Mouse (Mus musculus) stomach, embryonic 15.5 days (tissue): ENCODE measurements around the gene Zcchc17. TPM values are rescaled to one million over a fixed set of nuclear protein-coding genes. Genes with fewer than 3 reads are reported as not detected.

ENCODE experiments used
- ATAC-seq: fragments of 200-750 bp; cut with Nextera tagmentation; 2 replicates; pipeline ENCODE4 v1.8.0; 2017; ENCODE audit warnings: low read depth, moderate number of reproducible peaks, moderate TSS enrichment; ENCODE audit not compliant: insufficient read depth, low FRiP score
- H3K27ac ChIP-seq: fragments of 300-500 bp; sonication (generic); 2 replicates; pipeline ENCODE4 v1.5.1; 2015; ENCODE audit warnings: mild to moderate bottlenecking, inconsistent platforms
- H3K27me3 ChIP-seq: fragments of 300-500 bp; sonication (generic); replicated peaks from 2 replicates; pipeline ENCODE4 v1.6.1; 2015; ENCODE audit warnings: inconsistent platforms
- H3K36me3 ChIP-seq: fragments of 300-500 bp; sonication (generic); 2 replicates; pipeline ENCODE4 v1.6.1; 2015; ENCODE audit warnings: inconsistent platforms
- H3K4me1 ChIP-seq: fragments of 300-500 bp; sonication (generic); 2 replicates; pipeline ENCODE4 v1.6.1; 2015; ENCODE audit warnings: inconsistent platforms
- H3K4me2 ChIP-seq: fragments of 300-500 bp; sonication (generic); 2 replicates; pipeline ENCODE4 v1.6.1; 2015; ENCODE audit warnings: mild to moderate bottlenecking, inconsistent platforms
- H3K4me3 ChIP-seq: fragments of 300-500 bp; sonication (generic); replicated peaks from 2 replicates; pipeline ENCODE4 v1.5.1; 2015; ENCODE audit warnings: inconsistent platforms
- H3K9ac ChIP-seq: fragments of 300-500 bp; sonication (generic); 2 replicates; pipeline ENCODE4 v1.6.1; 2015; ENCODE audit warnings: inconsistent platforms
- H3K9me3 ChIP-seq: fragments of 300-500 bp; sonication (generic); 2 replicates; pipeline ENCODE4 v1.6.1; 2016; ENCODE audit warnings: inconsistent platforms
- WGBS: fragments of 180-500 bp; shearing (Covaris S2); methylation state at CpG from one replicate; pipeline ENCODE4 v1.1.7; 2015; 5-methylcytosine and 5-hydroxymethylcytosine counted together
- polyA plus RNA-seq: library from polyadenylated mRNA; unstranded; fragments of >200 nt; fragmentation: Nextera tagmentation; extraction: Ambion mirVana; gene quantifications from 2 replicates; pipeline ENCODE4 v1.2.1, GENCODE M21; 2015

Gene Zcchc17
- polyA plus RNA-seq, 1 experiment from 2014 or later, result 64.9 TPM

DNA sequence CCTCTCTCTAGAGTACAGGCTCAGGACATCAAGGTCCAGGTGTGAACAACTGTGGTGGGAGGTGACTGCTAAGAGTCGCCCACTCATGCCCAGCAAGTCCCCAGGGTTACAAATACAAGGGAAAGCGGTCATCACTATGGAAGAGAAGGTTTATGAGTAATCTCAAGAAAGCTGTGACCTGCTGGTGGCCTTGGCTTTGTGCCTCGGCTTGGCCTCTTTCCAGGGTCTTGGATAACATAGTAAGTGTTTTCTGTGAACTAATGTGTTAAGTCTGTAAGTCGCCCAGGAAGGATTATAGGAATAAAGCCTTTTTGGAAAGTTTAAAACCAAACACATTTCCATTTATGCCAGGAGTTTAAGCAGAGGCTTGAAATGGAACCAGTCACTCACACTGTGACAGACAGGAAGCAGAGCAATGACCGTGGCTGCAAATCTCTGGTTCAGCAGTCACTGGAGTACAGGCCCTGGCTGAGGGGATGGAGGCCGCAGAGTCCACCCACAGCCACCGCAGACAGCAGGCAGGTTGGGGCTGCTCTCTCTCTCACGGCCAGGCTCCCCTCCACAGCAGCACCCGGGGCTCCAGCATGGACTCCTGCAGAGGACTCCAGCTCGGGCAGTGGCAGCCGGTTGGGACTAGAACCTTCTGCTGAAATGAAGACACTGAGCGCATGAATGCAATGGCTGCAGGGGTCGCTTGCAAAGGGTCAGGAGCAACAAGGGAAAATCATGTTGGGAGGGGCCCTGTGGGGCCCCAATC lies 43.8 kb downstream of the Zcchc17 start:
- WGBS, result 68% methylated on average over 13 of the region's 13 CpGs
- no peak overlapping the region for H3K27ac ChIP-seq
- no peak for ATAC-seq

DNA sequence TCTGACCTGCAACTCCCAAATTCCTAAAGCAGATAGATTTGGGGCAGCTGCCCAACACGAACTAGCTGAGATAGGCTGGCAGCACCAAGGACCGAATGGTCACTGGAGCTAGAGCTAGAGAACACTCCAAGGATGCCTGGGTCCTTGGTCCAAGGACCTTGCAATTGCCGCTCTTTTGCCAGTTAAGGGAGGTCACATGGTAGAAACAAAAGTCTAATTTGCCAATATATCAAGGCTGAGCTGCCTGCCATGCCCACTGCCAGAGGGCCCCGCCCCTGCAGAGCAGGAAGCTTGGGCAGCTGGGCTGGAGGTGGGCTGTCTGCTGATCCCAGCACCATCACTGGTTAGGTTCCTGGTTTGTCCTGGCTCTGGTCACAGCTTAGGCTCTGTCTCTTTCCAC lies 46.2 kb downstream of the Zcchc17 start:
- no peak overlapping the region for H3K9ac ChIP-seq
- no peaks in the 10 kb centered on the region for H3K9me3 ChIP-seq
- H3K4me1 ChIP-seq, result peaks cover 11% of the 10 kb centered on the region
- H3K27me3 ChIP-seq, result peaks cover 10% of the 10 kb centered on the region
- H3K4me3 ChIP-seq, result no peak overlapping the region
- no peak overlapping the region for H3K4me2 ChIP-seq
- peaks cover 9% of the 10 kb centered on the region; the same call in 1 of the 2 replicates for H3K36me3 ChIP-seq
- no peak for ATAC-seq
- no peak overlapping the region for H3K27ac ChIP-seq
- 85% methylated on average over 4 of the region's 4 CpGs for WGBS

More for the DNA sequence above, 43.8 kb downstream of the Zcchc17 start:
- H3K36me3 ChIP-seq, result peaks cover 14% of the 10 kb centered on the region; the same call in 1 of the 2 replicates
- no peaks in the 10 kb centered on the region for H3K27me3 ChIP-seq
- no peak overlapping the region for H3K4me3 ChIP-seq
- H3K9ac ChIP-seq, result no peak overlapping the region
- H3K4me1 ChIP-seq, result peaks cover 3% of the 10 kb centered on the region
- H3K9me3 ChIP-seq, result no peaks in the 10 kb centered on the region
- H3K4me2 ChIP-seq, result no peak overlapping the region

DNA sequence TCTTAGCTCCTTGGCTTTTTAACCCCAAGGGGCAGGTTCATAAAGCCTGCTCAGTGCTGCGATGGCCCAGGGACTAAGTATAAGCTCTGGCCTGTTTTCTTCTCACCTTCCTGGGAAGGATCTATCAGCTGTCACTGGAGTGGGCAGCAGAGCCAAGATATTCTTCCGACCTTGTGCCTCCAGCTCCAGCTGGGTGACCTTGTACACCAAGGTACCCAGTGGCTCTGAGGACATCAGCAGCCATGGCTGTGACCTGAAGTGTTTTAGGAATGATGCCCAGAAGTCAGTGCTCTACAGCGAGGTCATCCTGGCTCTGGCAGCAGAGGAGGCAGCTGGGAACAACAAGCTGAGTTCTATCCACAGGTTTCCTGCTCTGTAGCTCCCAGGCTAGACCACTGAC lies 47.2 kb downstream of the Zcchc17 start:
- Histone ChIP-seq H3K27me3 (peaks cover 19% of the 10 kb centered on the region), H3K36me3 (peaks cover 9% of the 10 kb centered on the region; the same call in 1 of the 2 replicates), H3K4me3 (no peak overlapping the region), H3K4me1 (peaks cover 16% of the 10 kb centered on the region), H3K9me3 (no peaks in the 10 kb centered on the region), H3K4me2 (no peak overlapping the region), H3K9ac (no peak overlapping the region), H3K27ac (no peak overlapping the region)
- 87% methylated on average over 3 of the region's 3 CpGs for WGBS
- ATAC-seq, result no peak

DNA sequence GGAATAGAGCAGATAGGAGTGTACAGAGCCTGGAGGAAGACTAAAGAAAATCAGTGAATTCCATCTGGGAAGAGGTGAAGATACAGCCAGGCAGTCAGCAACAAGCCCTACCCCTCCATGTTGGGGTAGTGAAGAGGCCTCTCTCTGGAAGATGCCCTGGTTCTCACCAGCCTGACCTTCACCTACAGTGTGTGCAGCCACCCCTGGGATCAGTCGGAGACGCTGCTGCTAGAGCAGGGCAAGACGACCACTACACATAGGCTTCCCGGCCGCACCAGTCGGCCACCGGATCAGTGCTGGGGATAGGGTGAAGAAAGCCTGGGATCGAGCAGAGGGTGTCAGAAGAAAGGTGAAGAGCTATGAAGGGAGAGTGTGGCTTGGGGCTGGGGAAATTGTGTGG lies 50.5 kb downstream of the Zcchc17 start:
- no peak for ATAC-seq
- peak overlapping the region; percentile 49; the same call in 1 of the 2 replicates for H3K4me3 ChIP-seq
- WGBS, result 47% methylated on average over 8 of the region's 8 CpGs
- H3K9ac ChIP-seq, result no peak overlapping the region
- H3K4me2 ChIP-seq, result peak overlapping the region; percentile 98
- H3K27ac ChIP-seq, result no peak overlapping the region
- H3K4me1 ChIP-seq, result peaks cover 13% of the 10 kb centered on the region
- peaks cover 5% of the 10 kb centered on the region; the same call in 1 of the 2 replicates for H3K36me3 ChIP-seq
- no peaks in the 10 kb centered on the region for H3K9me3 ChIP-seq
- H3K27me3 ChIP-seq, result peaks cover 28% of the 10 kb centered on the region

DNA sequence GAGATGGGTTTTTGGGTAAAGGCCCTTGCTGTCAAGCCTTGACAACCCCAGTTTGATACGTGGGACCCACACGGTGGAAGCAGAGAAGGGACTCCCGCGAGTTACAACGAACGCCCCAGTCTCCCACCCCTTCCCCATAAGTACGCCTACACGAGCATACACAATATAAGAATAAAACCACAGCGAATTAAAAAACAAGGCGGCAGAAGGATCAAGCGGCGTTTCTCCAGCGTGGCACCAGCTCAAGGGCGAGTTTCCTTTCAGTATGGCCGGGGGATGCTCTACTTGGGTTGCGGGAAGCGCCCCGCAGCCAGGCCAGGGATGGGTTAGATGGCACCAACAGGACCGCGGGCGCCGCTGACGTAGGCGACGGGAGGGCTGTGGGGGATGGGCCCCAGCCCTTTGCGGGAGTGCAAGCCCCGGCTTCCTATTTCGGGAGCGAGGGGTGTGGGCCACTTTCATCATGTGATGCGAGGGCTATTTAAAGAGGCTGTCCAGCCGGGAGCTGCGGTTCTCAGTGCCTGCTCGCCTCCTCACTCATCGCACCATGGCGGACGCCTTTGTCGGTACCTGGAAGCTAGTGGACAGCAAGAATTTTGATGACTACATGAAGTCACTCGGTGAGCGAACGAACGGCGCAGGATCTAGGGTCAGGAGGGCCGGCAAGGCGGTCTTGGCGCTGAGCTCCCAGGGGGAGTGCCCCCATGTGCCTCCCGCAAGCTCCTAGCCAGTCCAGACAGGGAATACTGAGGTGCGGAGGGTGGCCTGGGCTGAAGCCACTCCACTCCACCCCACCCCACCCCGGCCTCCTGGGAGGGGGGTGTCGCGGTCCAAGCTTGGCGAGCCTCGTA lies 51.3 kb downstream of the Zcchc17 start, which contains the start of the genes Fabp3 and Gm10570:
Gene Fabp3, plus strand, starts transcription at position 365 of the 851 bp plus-strand sequence.
Gene Gm10570, minus strand, starts transcription at position 444 of the 851 bp plus-strand sequence.
- peak within 1 kb of the TSS; percentile 49 for H3K4me3 ChIP-seq
- no peaks in the 10 kb centered on the region for H3K36me3 ChIP-seq
- WGBS, result under 1% methylated on average over 52 of the region's 52 CpGs
- H3K27me3 ChIP-seq, result peaks cover 28% of the 10 kb centered on the region
- H3K4me2 ChIP-seq, result peak within 1 kb of the TSS; percentile 98
- no peak within 1 kb of the TSS for H3K27ac ChIP-seq
- H3K4me1 ChIP-seq, result peaks cover 13% of the 10 kb centered on the region
- ATAC-seq, result peak; percentile 10; the same call in 1 of the 2 replicates
- no peaks in the 10 kb centered on the region for H3K9me3 ChIP-seq
- 0 out of 2 replicates have a peak within 1 kb of the TSS, but pooled peaks have one; percentile 9 for H3K9ac ChIP-seq

DNA sequence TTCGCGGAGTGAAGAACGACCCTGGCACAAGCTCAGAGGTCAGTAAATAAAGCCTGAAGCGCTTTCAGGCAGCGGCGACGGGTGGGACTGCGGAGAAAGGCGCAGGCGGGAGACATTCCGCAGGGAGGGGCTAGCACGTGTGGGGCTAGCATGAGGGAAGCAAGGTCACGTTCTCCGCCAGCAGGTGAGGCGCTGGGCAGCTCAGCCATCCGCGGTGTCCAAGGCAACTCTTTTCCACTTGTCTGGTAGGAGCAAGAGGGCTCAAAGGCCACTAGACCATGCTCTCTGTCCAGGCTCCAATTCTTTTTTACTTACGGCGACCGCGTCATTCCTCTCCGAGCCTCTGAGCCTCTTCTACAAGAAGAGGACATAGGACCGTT lies 51.9 kb downstream of the Zcchc17 start:
- Histone ChIP-seq H3K27ac (no peak overlapping the region), H3K4me1 (peaks cover 13% of the 10 kb centered on the region), H3K4me3 (peak overlapping the region; percentile 49), H3K9me3 (no peaks in the 10 kb centered on the region), H3K36me3 (no peaks in the 10 kb centered on the region), H3K27me3 (peaks cover 28% of the 10 kb centered on the region), H3K4me2 (peak overlapping the region; percentile 98), H3K9ac (no peak overlapping the region)
- ATAC-seq, result peak; percentile 62
- WGBS, result under 1% methylated on average over 23 of the region's 23 CpGs

DNA sequence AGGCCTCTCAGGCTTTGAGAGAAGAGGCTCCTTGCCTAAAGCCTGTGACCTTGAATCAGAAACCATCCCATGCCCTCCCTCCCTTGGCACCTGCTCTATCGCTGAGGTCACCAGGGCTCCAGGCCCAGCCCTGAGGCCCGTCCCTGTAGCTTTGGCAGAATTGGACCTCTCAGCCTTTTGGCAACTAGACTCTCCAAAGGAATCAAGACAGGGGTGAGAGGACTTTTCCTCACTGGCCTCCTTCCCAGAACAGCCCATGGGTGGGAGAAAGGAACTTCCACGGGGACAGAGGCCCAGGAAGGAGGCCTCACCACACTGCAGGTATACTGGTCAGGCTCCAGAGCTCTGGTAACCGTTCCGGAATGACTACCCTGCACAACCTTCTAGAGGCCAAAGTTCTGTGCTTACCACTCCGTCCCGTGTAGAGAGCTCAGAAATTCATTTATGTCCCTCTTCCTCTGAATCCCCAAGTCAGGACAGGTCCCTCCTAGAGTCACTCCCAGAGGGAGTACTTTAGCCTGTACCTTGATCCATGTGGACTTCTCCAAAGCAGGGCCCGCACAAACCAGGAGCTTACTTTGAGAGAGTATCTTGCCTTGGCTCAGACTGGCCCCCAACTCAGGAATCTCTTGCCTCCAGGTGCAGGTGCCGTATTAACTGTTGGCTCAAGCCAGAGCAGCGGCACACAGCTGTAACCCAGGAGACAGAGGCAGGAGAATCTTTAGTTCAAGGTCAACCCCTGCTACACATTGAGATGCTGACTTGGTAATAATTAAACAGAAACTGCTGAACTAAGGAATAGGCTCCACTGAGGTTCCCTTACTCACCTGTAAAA lies 52.7 kb downstream of the Zcchc17 start:
- Histone ChIP-seq H3K4me1 (peaks cover 13% of the 10 kb centered on the region), H3K4me3 (peak overlapping the region; percentile 49; the same call in 1 of the 2 replicates), H3K27me3 (peaks cover 28% of the 10 kb centered on the region), H3K9ac (no peak overlapping the region), H3K36me3 (no peaks in the 10 kb centered on the region), H3K27ac (no peak overlapping the region), H3K9me3 (no peaks in the 10 kb centered on the region), H3K4me2 (peak overlapping the region; percentile 98; the same call in 1 of the 2 replicates)
- WGBS, result 78% methylated on average over 10 of the region's 10 CpGs
- ATAC-seq, result no peak

DNA sequence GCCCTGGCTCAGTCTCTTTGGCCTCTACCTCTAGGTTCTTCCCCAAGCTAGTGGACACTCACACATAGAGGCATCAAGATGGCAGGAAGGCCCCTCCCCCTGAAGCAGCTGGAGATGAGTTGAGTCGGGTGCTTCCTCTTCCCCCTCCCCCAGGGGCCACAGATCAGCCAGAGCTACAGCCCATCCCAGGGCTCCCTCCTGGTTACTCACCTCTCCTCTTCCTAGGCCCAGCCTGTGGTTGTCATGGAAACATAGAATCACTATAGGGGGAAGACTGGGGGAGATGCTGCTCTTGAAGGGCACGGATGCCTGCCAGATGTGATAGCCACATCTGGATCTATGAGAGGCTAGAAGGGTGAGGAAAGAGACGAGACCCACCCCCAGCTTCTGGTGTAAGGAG lies 55.0 kb downstream of the Zcchc17 start:
- Histone ChIP-seq H3K9me3 (no peaks in the 10 kb centered on the region), H3K4me1 (peaks cover 13% of the 10 kb centered on the region), H3K36me3 (no peaks in the 10 kb centered on the region), H3K4me2 (no peak overlapping the region), H3K4me3 (no peak overlapping the region), H3K27me3 (peaks cover 28% of the 10 kb centered on the region), H3K9ac (no peak overlapping the region), H3K27ac (no peak overlapping the region)
- 36% methylated on average over 3 of the region's 3 CpGs for WGBS
- ATAC-seq, result no peak

DNA sequence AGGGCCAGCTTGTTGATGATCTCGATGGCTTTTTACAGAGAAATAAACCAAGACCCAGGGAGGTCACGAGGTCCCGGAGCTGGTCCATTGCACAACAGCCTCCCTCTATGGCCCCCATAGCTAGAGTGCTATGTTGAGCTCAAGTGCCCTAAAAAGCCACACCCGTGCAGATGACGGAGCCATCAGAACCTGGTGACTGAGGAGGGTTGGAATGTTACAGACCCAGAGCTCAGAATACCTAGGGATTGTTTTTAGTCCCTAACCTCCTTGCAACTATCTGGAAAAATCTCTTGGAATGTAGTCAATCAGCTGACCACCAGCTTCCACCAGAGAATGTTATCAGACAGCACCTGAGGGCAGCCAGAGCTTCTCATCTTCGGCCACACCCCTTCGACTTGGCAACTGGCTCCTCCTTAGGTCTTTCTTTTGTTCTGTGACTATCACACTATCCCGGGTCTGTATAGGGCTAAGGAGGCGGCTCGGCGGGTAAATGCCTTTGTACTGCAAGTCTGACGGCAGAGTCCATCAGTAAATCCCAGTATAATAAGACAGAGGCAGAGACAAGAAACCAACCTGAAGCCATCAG lies 57.4 kb downstream of the Zcchc17 start:
- peaks cover 8% of the 10 kb centered on the region; the same call in 1 of the 2 replicates for H3K27me3 ChIP-seq
- no peak; the same call in 1 of the 2 replicates for ATAC-seq

DNA sequence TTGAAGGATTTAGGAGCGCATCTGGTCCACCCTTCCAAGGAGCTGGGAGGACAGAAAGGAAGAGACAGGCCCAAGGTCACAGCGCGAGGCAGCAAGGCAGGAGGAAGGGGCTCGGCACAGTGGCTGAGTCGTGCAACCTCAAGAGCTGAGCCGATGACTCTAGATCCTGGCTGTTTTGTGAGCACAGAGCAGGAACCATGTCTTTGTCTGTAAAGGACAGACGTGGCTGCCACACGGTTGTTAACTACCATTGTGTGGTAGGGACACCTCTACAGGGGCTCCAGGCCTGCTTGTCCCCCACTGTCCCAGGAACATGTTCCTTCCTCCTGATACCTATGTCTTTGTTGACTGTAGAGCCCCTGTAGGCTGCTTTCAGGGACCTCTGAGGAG lies 60.1 kb downstream of the Zcchc17 start:
- 71% methylated on average over 8 of the region's 8 CpGs for WGBS
- no peaks in the 10 kb centered on the region for H3K27me3 ChIP-seq
- H3K27ac ChIP-seq, result no peak overlapping the region
- no peak overlapping the region for H3K4me2 ChIP-seq
- H3K4me3 ChIP-seq, result no peak overlapping the region
- ATAC-seq, result no peak
- H3K4me1 ChIP-seq, result no peaks in the 10 kb centered on the region
- H3K36me3 ChIP-seq, result no peaks in the 10 kb centered on the region
- no peak overlapping the region for H3K9ac ChIP-seq
- H3K9me3 ChIP-seq, result no peaks in the 10 kb centered on the region

More for the DNA sequence above, 57.4 kb downstream of the Zcchc17 start:
- no peaks in the 10 kb centered on the region for H3K36me3 ChIP-seq
- H3K4me1 ChIP-seq, result no peaks in the 10 kb centered on the region
- no peak overlapping the region for H3K4me2 ChIP-seq
- H3K9me3 ChIP-seq, result no peaks in the 10 kb centered on the region
- WGBS, result 52% methylated on average over 12 of the region's 12 CpGs
- no peak overlapping the region for H3K4me3 ChIP-seq
- no peak overlapping the region for H3K27ac ChIP-seq
- H3K9ac ChIP-seq, result no peak overlapping the region
